Mouse (Mus musculus) small intestine, adult 2 months (tissue): ENCODE measurements around the gene Mitf.

Source experiments
- CTCF ChIP-seq: fragments of 200-500 bp; IDR thresholded peaks from 2 replicates; pipeline ENCODE4 v1.5.1; 2012; ENCODE audit warnings: low read depth, mild to moderate bottlenecking, control low read depth, inconsistent platforms, low read length, moderate library complexity, mixed read lengths; ENCODE audit not compliant: insufficient replicate concordance, insufficient read length; ENCODE audit errors: extremely low read depth
- POLR2A ChIP-seq: fragments of 200-500 bp; IDR thresholded peaks from 2 replicates; pipeline ENCODE4 v1.6.1; 2012; ENCODE audit warnings: low read depth, mild to moderate bottlenecking, control low read depth, inconsistent platforms, low read length, moderate library complexity

- TF ChIP-seq CTCF, result no peak
- no peak for TF ChIP-seq POLR2A
These were observed 39.0 kb upstream of the Mitf start for GRCm38 (mm10) chr6:97767836-97768235.
